Mouse (Mus musculus): ENCODE data around the gene Wfikkn2. TPM values are rescaled to one million over a fixed set of nuclear protein-coding genes. Genes with fewer than 3 reads are reported as not detected.
A peak's percentile ranks its signal among the peaks of the same experiment; 100 is the strongest.

Wfikkn2 gene
- 1.7 and 1.8 TPM in 2 replicates for polyA plus RNA-seq (2014; fragmentation: Nextera tagmentation; extraction: Ambion mirVana)

GRCm38 (mm10) chr11:94245955-94246788, at the start of gene Wfikkn2:
Gene Wfikkn2, minus strand, starts transcription at chr11:94246005.
- H3K27me3 ChIP-seq (ENCODE audit: control insufficient read depth, insufficient read depth, low read length): no peaks in the 10 kb centered on the region; the same call in 1 of the 2 replicates
- H3K4me2 ChIP-seq: no peak within 1 kb of the TSS
- no peaks in the 10 kb centered on the region for H3K36me3 ChIP-seq (ENCODE audit: control insufficient read depth, insufficient read depth, low read length)
- no peak for DNase-seq (ENCODE audit: low spot score, missing footprints)
- WGBS: 57% methylated on average over 17 of the region's 17 CpGs
- no peaks in the 10 kb centered on the region for H3K9me3 ChIP-seq (ENCODE audit: control insufficient read depth, low read length)
- H3K4me1 ChIP-seq (ENCODE audit: control insufficient read depth, insufficient read depth, low read length): peaks cover 13% of the 10 kb centered on the region
- peak; percentile 82 for ATAC-seq (ENCODE audit: low FRiP score)
- no peak within 1 kb of the TSS for H3K9ac ChIP-seq (ENCODE audit: low read length)
- no peak within 1 kb of the TSS; the same call in 1 of the 2 replicates for H3K27ac ChIP-seq (ENCODE audit: low read depth, low read length)
- H3K4me3 ChIP-seq (ENCODE audit: low read depth, low read length): no peak within 1 kb of the TSS

DNA sequence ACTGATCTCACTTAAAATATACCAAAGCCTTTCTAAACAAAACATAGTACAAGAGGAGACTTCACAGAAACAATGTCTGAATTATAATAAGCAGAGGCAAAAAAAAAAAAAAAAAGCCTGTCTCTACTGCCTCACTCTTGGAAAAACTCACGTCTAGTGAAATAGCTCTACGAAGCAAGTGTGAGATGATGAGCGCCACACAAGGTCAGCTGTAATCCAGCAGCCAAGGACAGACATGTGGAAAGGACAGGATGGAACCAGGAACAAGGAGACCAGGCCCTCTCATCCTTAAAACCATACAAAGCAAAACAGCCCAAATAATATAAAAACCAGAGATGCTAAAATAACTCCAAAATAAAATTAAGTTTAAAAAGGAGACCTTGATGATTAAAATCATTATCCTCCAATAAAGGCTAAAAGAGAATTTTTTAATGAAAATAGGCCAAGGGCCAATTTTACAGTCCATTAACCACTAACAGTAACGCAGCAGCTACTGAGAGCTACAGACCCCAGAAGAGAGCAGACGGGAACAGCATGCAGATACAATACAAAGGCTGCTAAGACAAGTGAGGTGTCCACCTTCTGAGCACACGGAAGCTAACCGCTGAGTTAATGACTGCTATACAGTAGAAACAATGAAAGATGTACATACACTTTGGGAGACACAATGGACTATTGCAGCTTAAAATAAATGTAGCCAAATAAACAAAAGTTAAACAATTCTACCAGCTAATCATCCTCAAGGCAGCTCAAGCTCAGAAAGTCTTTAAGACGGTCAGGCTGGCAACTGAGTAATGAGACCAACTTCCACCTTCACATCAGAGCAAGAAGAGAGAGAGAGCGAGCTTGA, 49.4 kb upstream of the Wfikkn2 start:
- DNase-seq (ENCODE audit: low spot score, missing footprints) (no peak), ATAC-seq (ENCODE audit: low FRiP score) (no peak)
- H3K9me3 ChIP-seq (ENCODE audit: control insufficient read depth, low read length): no peaks in the 10 kb centered on the region
- WGBS: 84% methylated on average over 9 of the region's 9 CpGs
- peaks cover 42% of the 10 kb centered on the region for H3K36me3 ChIP-seq (ENCODE audit: control insufficient read depth, insufficient read depth, low read length)
- no peak overlapping the region for H3K27ac ChIP-seq (ENCODE audit: low read depth, low read length)
- no peak overlapping the region for H3K4me3 ChIP-seq (ENCODE audit: low read depth, low read length)
- H3K4me2 ChIP-seq: no peak overlapping the region
- H3K9ac ChIP-seq (ENCODE audit: low read length): no peak overlapping the region
- H3K27me3 ChIP-seq (ENCODE audit: control insufficient read depth, insufficient read depth, low read length): no peaks in the 10 kb centered on the region
- no peaks in the 10 kb centered on the region for H3K4me1 ChIP-seq (ENCODE audit: control insufficient read depth, insufficient read depth, low read length)

GRCm38 (mm10) chr11:94290062-94290740, 44.4 kb upstream of the Wfikkn2 start:
- no peak overlapping the region for H3K4me2 ChIP-seq
- no peak overlapping the region for H3K9ac ChIP-seq (ENCODE audit: low read length)
- H3K27ac ChIP-seq (ENCODE audit: low read depth, low read length): no peak overlapping the region
- H3K27me3 ChIP-seq (ENCODE audit: control insufficient read depth, insufficient read depth, low read length): no peaks in the 10 kb centered on the region
- H3K36me3 ChIP-seq (ENCODE audit: control insufficient read depth, insufficient read depth, low read length): peaks cover 25% of the 10 kb centered on the region
- no peak overlapping the region for H3K4me3 ChIP-seq (ENCODE audit: low read depth, low read length)
- DNase-seq (ENCODE audit: low spot score, missing footprints) (no peak), ATAC-seq (ENCODE audit: low FRiP score) (no peak)
- no peaks in the 10 kb centered on the region for H3K9me3 ChIP-seq (ENCODE audit: control insufficient read depth, low read length)
- no peaks in the 10 kb centered on the region for H3K4me1 ChIP-seq (ENCODE audit: control insufficient read depth, insufficient read depth, low read length)
- 94% methylated on average over 10 of the region's 10 CpGs for WGBS

GRCm38 (mm10) chr11:94287105-94287504, 41.3 kb upstream of the Wfikkn2 start:
- no peaks in the 10 kb centered on the region for H3K27me3 ChIP-seq (ENCODE audit: control insufficient read depth, insufficient read depth, low read length)
- H3K4me2 ChIP-seq: no peak overlapping the region
- no peak overlapping the region for H3K27ac ChIP-seq (ENCODE audit: low read depth, low read length)
- WGBS: 94% methylated on average over 5 of the region's 5 CpGs
- no peak overlapping the region for H3K4me3 ChIP-seq (ENCODE audit: low read depth, low read length)
- peak; percentile 69 for DNase-seq (ENCODE audit: low spot score, missing footprints)
- ATAC-seq (ENCODE audit: low FRiP score): no peak
- H3K9ac ChIP-seq (ENCODE audit: low read length): no peak overlapping the region
- H3K9me3 ChIP-seq (ENCODE audit: control insufficient read depth, low read length): no peaks in the 10 kb centered on the region
- H3K36me3 ChIP-seq (ENCODE audit: control insufficient read depth, insufficient read depth, low read length): peaks cover 24% of the 10 kb centered on the region
- H3K4me1 ChIP-seq (ENCODE audit: control insufficient read depth, insufficient read depth, low read length): no peaks in the 10 kb centered on the region

DNA sequence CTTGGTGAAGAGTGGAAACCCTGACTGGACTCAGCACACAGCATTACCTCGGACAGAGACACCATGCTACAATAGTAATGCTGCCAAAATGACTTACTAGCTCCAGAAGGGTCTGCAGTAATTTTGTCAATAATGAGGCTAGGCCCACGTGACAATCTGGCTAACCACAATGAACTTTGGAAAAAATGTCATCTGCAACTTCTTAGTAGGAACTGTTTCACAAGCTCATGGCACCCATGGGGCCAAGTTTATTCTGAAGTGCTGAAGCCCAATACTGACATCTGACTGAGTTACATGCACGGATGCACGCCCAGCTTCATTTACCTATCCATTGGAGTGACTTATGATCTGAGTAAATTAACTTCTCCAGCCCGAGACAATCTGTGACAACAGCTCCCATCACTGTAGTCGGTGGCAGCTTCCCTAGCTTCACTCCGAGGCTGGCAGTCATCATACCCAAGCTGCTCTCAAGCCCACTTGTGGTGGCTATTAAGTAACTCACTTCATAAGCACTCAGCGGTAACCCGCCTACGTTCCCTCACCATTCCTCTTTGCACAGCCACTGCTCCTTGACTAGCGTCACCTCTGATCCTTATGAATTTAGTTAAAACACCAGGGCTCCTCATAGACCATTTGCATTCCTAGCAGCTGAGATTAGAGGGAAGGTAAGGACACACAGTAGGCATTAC, 40.2 kb upstream of the Wfikkn2 start:
- H3K4me3 ChIP-seq (ENCODE audit: low read depth, low read length): no peak overlapping the region
- peaks cover 23% of the 10 kb centered on the region; the same call in 1 of the 2 replicates for H3K36me3 ChIP-seq (ENCODE audit: control insufficient read depth, insufficient read depth, low read length)
- no peaks in the 10 kb centered on the region for H3K9me3 ChIP-seq (ENCODE audit: control insufficient read depth, low read length)
- H3K4me2 ChIP-seq: no peak overlapping the region
- H3K4me1 ChIP-seq (ENCODE audit: control insufficient read depth, insufficient read depth, low read length): no peaks in the 10 kb centered on the region
- WGBS: 94% methylated on average over 11 of the region's 11 CpGs
- H3K27ac ChIP-seq (ENCODE audit: low read depth, low read length): no peak overlapping the region
- ATAC-seq (ENCODE audit: low FRiP score): no peak
- H3K9ac ChIP-seq (ENCODE audit: low read length): no peak overlapping the region
- no peaks in the 10 kb centered on the region for H3K27me3 ChIP-seq (ENCODE audit: control insufficient read depth, insufficient read depth, low read length)
- DNase-seq (ENCODE audit: low spot score, missing footprints): peak; percentile 81

DNA sequence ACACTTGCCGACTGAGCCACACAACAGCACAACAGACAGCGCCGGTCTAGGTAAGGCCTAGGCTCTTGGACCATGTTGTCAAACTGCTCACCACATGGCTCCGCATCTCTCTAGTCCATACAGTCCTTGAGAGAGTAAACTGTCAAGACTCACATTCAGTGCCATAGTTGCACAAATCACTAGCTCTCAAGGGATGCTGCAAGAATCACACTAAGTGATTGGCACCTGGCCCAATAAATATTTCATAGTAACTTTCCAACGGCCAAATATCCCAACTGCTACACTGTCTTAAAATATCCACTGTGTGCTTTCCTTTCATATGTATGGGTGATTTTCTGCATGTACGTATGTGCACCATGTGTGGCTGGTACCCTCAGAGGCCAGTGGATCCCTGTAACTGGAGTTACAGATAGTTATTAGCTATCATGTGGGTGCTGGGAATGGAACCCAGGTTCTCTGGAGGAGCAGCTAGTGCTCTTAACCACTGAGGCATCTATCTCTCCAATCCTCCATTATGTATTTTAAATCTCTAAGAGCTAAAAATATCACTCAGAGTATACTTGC, 37.8 kb upstream of the Wfikkn2 start:
- Histone ChIP-seq H3K36me3 (ENCODE audit: control insufficient read depth, insufficient read depth, low read length) (peaks cover 15% of the 10 kb centered on the region; the same call in 1 of the 2 replicates), H3K27ac (ENCODE audit: low read depth, low read length) (no peak overlapping the region)
- 97% methylated on average over 6 of the region's 6 CpGs for WGBS

GRCm38 (mm10) chr11:94282291-94282690, 36.5 kb upstream of the Wfikkn2 start:
- no peaks in the 10 kb centered on the region for H3K4me1 ChIP-seq (ENCODE audit: control insufficient read depth, insufficient read depth, low read length)
- no peaks in the 10 kb centered on the region for H3K9me3 ChIP-seq (ENCODE audit: control insufficient read depth, low read length)
- DNase-seq (ENCODE audit: low spot score, missing footprints) (no peak), ATAC-seq (ENCODE audit: low FRiP score) (no peak)
- H3K4me2 ChIP-seq: no peak overlapping the region
- H3K9ac ChIP-seq (ENCODE audit: low read length): no peak overlapping the region
- no peak overlapping the region for H3K27ac ChIP-seq (ENCODE audit: low read depth, low read length)
- H3K27me3 ChIP-seq (ENCODE audit: control insufficient read depth, insufficient read depth, low read length): no peaks in the 10 kb centered on the region
- H3K36me3 ChIP-seq (ENCODE audit: control insufficient read depth, insufficient read depth, low read length): peaks cover 12% of the 10 kb centered on the region; the same call in 1 of the 2 replicates
- WGBS: 70% methylated on average over 5 of the region's 5 CpGs
- H3K4me3 ChIP-seq (ENCODE audit: low read depth, low read length): no peak overlapping the region

More for the DNA sequence above, 37.8 kb upstream of the Wfikkn2 start:
- ATAC-seq (ENCODE audit: low FRiP score) (no peak), DNase-seq (ENCODE audit: low spot score, missing footprints) (no peak)
- no peak overlapping the region for H3K4me3 ChIP-seq (ENCODE audit: low read depth, low read length)
- no peaks in the 10 kb centered on the region for H3K4me1 ChIP-seq (ENCODE audit: control insufficient read depth, insufficient read depth, low read length)
- H3K9ac ChIP-seq (ENCODE audit: low read length): no peak overlapping the region
- H3K27me3 ChIP-seq (ENCODE audit: control insufficient read depth, insufficient read depth, low read length): no peaks in the 10 kb centered on the region
- no peaks in the 10 kb centered on the region for H3K9me3 ChIP-seq (ENCODE audit: control insufficient read depth, low read length)
- H3K4me2 ChIP-seq: no peak overlapping the region

Measured in midbrain, embryonic 11.5 days (tissue).